Mouse (Mus musculus): Measurements from ENCODE around the gene Olfr965.

DNA sequence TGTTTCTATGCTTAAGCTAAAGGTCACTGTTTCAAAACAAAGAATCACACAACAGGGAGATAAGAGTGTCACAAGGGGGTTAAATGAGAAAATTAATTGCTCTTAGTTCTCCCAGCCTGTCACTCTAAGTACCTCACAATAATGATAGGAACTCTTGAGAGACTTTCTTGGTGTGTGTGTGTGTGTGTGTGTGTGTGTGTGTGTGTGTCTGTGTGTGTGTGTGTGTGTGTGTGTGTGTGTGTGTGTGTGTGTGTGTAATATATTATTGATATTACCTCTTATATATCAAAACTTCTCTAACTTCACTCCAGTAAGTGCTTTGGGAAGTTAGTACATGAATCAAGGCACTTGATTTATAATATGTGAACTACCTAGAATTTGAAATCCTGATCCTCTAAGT lies at the start of gene Olfr965:
- TF ChIP-seq CTCF (conservative IDR thresholded peaks at IDR 0.05; ENCODE audit: insufficient read depth, insufficient read length, low read depth, low read length) (no peak), POLR2A (IDR thresholded peaks at IDR 0.05; ENCODE audit: low read depth, low read length) (no peak)
